Mouse (Mus musculus) limb, embryonic 11.5 days (tissue): ENCODE measurements at regions not wholly inside any gene's neighbourhood (a gene's known extent, or its start where the extent isn't known, plus 50 kb on each side); places are given as distances from the start of the nearest gene placed in this dataset.

Source experiments
- ATAC-seq: fragments of 200-750 bp; cut with Nextera tagmentation; 2 replicates; pipeline ENCODE4 v1.8.0; 2017; ENCODE audit warnings: low read depth; ENCODE audit not compliant: insufficient number of reproducible peaks, low FRiP score, low TSS enrichment
- DNase-seq: peaks from one replicate; pipeline ENCODE4 v3.0.0-alpha.2; 2015; ENCODE audit warnings: low spot score
- H3K27ac ChIP-seq: fragments of 300-500 bp; sonication (generic); replicated peaks from 2 replicates; pipeline ENCODE4 v1.5.1; 2014; ENCODE audit warnings: low read depth, mild to moderate bottlenecking, low read length
- H3K27me3 ChIP-seq: fragments of 300-500 bp; sonication (generic); 2 replicates; pipeline ENCODE4 v1.6.1; 2014; ENCODE audit warnings: mild to moderate bottlenecking, low read length, mixed read lengths; ENCODE audit not compliant: control insufficient read depth, insufficient read depth
- H3K36me3 ChIP-seq: fragments of 300-500 bp; sonication (generic); 2 replicates; pipeline ENCODE4 v1.6.1; 2014; ENCODE audit warnings: mild to moderate bottlenecking, low read length, moderate library complexity, mixed read lengths; ENCODE audit not compliant: control insufficient read depth, insufficient read depth
- H3K4me1 ChIP-seq: fragments of 300-500 bp; sonication (generic); 2 replicates; pipeline ENCODE4 v1.6.1; 2014; ENCODE audit warnings: low read length, mixed read lengths; ENCODE audit not compliant: control insufficient read depth, insufficient read depth
- H3K4me2 ChIP-seq: fragments of 300-500 bp; sonication (generic); 2 replicates; pipeline ENCODE4 v1.6.1; 2014; ENCODE audit warnings: low read depth, mild to moderate bottlenecking, moderate library complexity; ENCODE audit not compliant: severe bottlenecking
- H3K4me3 ChIP-seq: fragments of 300-500 bp; sonication (generic); 2 replicates; pipeline ENCODE4 v1.5.1; 2014; ENCODE audit warnings: low read depth, low read length
- H3K9ac ChIP-seq: fragments of 300-500 bp; sonication (generic); 2 replicates; pipeline ENCODE4 v1.6.1; 2014; ENCODE audit warnings: mild to moderate bottlenecking, low read length
- H3K9me3 ChIP-seq: fragments of 300-500 bp; sonication (generic); 2 replicates; pipeline ENCODE4 v1.6.1; 2016; ENCODE audit warnings: low read length; ENCODE audit not compliant: control insufficient read depth
- WGBS: fragments of 180-500 bp; shearing (Covaris S2); extraction: QIAGEN DNeasy Blood & Tissue Kit; methylation state at CpG from one replicate; pipeline ENCODE4 v1.1.7; 2014; 5-methylcytosine and 5-hydroxymethylcytosine counted together

- no peaks in the 10 kb centered on the region for H3K27me3 ChIP-seq
- no peak for ATAC-seq
- DNase-seq = no peak
- no peak overlapping the region for H3K4me2 ChIP-seq
- no peak overlapping the region for H3K27ac ChIP-seq
- no peak overlapping the region for H3K9ac ChIP-seq
- H3K36me3 ChIP-seq = no peaks in the 10 kb centered on the region
- no peaks in the 10 kb centered on the region for H3K9me3 ChIP-seq
- no peaks in the 10 kb centered on the region for H3K4me1 ChIP-seq
- no peak overlapping the region for H3K4me3 ChIP-seq
- WGBS = 50% methylated on average over 3 of the region's 3 CpGs
These were observed 88.3 kb upstream of the Abcb5 start for GRCm38 (mm10) chr12:119054560-119054959.

GRCm38 (mm10) chr12:119051692-119052379 is 85.6 kb upstream of the Abcb5 start:
- 63% methylated on average over 2 of the region's 2 CpGs for WGBS
- no peak overlapping the region for H3K9ac ChIP-seq
- no peaks in the 10 kb centered on the region for H3K36me3 ChIP-seq
- no peak overlapping the region for H3K4me3 ChIP-seq
- H3K4me2 ChIP-seq = no peak overlapping the region
- H3K27me3 ChIP-seq = no peaks in the 10 kb centered on the region
- ATAC-seq = no peak
- no peak for DNase-seq
- no peaks in the 10 kb centered on the region for H3K4me1 ChIP-seq
- H3K27ac ChIP-seq = no peak overlapping the region
- no peaks in the 10 kb centered on the region for H3K9me3 ChIP-seq

- H3K4me2 ChIP-seq = no peak overlapping the region
- no peak overlapping the region for H3K27ac ChIP-seq
- H3K9me3 ChIP-seq = no peaks in the 10 kb centered on the region
- H3K36me3 ChIP-seq = no peaks in the 10 kb centered on the region
- 93% methylated on average over 3 of the region's 3 CpGs for WGBS
- DNase-seq = no peak
- ATAC-seq = no peak
- H3K4me1 ChIP-seq = no peaks in the 10 kb centered on the region
- no peak overlapping the region for H3K4me3 ChIP-seq
- H3K9ac ChIP-seq = no peak overlapping the region
- no peaks in the 10 kb centered on the region for H3K27me3 ChIP-seq
These were observed 72.1 kb upstream of the Abcb5 start for GRCm38 (mm10) chr12:119038306-119038705.

- no peak for ATAC-seq
These were observed 68.6 kb upstream of the Abcb5 start for GRCm38 (mm10) chr12:119034828-119035227.

GRCm38 (mm10) chr12:119028711-119029110 is 62.5 kb upstream of the Abcb5 start:
- H3K4me1 ChIP-seq = no peaks in the 10 kb centered on the region
- no peak for ATAC-seq
- no peak overlapping the region for H3K27ac ChIP-seq
- no peak overlapping the region for H3K9ac ChIP-seq
- WGBS = 83% methylated on average over 2 of the region's 2 CpGs
- H3K9me3 ChIP-seq = no peaks in the 10 kb centered on the region
- no peak for DNase-seq
- no peaks in the 10 kb centered on the region for H3K36me3 ChIP-seq
- H3K4me3 ChIP-seq = no peak overlapping the region
- H3K27me3 ChIP-seq = no peaks in the 10 kb centered on the region
- no peak overlapping the region for H3K4me2 ChIP-seq

More at GRCm38 (mm10) chr12:119034828-119035227, 68.6 kb upstream of the Abcb5 start:
- Histone ChIP-seq H3K4me3 (no peak overlapping the region), H3K4me1 (no peaks in the 10 kb centered on the region), H3K27me3 (no peaks in the 10 kb centered on the region), H3K9me3 (no peaks in the 10 kb centered on the region), H3K27ac (no peak overlapping the region), H3K36me3 (no peaks in the 10 kb centered on the region), H3K9ac (no peak overlapping the region), H3K4me2 (no peak overlapping the region)
- 90% methylated on average over 4 of the region's 4 CpGs for WGBS
- no peak for DNase-seq

- DNase-seq = no peak
- Histone ChIP-seq H3K27ac (no peak overlapping the region), H3K9me3 (no peaks in the 10 kb centered on the region), H3K9ac (no peak overlapping the region), H3K4me1 (no peaks in the 10 kb centered on the region), H3K36me3 (no peaks in the 10 kb centered on the region), H3K27me3 (no peaks in the 10 kb centered on the region), H3K4me2 (no peak overlapping the region), H3K4me3 (no peak overlapping the region)
- ATAC-seq = no peak
- 88% methylated on average over 2 of the region's 2 CpGs for WGBS
These were observed 61.9 kb upstream of the Abcb5 start for GRCm38 (mm10) chr12:119028161-119028560.

- no peak for ATAC-seq
- 46% methylated on average over 4 of the region's 4 CpGs for WGBS
- H3K4me1 ChIP-seq = no peaks in the 10 kb centered on the region
- H3K4me2 ChIP-seq = no peak overlapping the region
- no peak overlapping the region for H3K27ac ChIP-seq
- H3K9ac ChIP-seq = no peak overlapping the region
- no peak overlapping the region for H3K4me3 ChIP-seq
- DNase-seq = no peak
- no peaks in the 10 kb centered on the region for H3K36me3 ChIP-seq
- no peaks in the 10 kb centered on the region for H3K9me3 ChIP-seq
- H3K27me3 ChIP-seq = no peaks in the 10 kb centered on the region
These were observed 61.5 kb upstream of the Abcb5 start for GRCm38 (mm10) chr12:119027701-119028100.

GRCm38 (mm10) chr12:119026311-119026710 is 60.1 kb upstream of the Abcb5 start:
- 72% methylated on average over 1 of the region's 1 CpGs for WGBS
- H3K9me3 ChIP-seq = no peaks in the 10 kb centered on the region
- H3K27ac ChIP-seq = no peak overlapping the region
- no peak overlapping the region for H3K4me2 ChIP-seq
- peak; percentile 66; the same call in 1 of the 2 replicates for ATAC-seq
- no peak overlapping the region for H3K9ac ChIP-seq
- no peaks in the 10 kb centered on the region for H3K36me3 ChIP-seq
- no peaks in the 10 kb centered on the region for H3K27me3 ChIP-seq
- peak; percentile 67 for DNase-seq
- H3K4me1 ChIP-seq = no peaks in the 10 kb centered on the region
- H3K4me3 ChIP-seq = no peak overlapping the region

- H3K4me1 ChIP-seq = no peaks in the 10 kb centered on the region
- no peak for ATAC-seq
- no peak overlapping the region for H3K9ac ChIP-seq
- no peak overlapping the region for H3K27ac ChIP-seq
- no peaks in the 10 kb centered on the region for H3K27me3 ChIP-seq
- no peak for DNase-seq
- no peak overlapping the region for H3K4me2 ChIP-seq
- no peaks in the 10 kb centered on the region for H3K9me3 ChIP-seq
- no peaks in the 10 kb centered on the region for H3K36me3 ChIP-seq
- no peak overlapping the region for H3K4me3 ChIP-seq
- 84% methylated on average over 1 of the region's 1 CpGs for WGBS
These were observed 57.8 kb upstream of the Abcb5 start for GRCm38 (mm10) chr12:119024063-119024462.
